Mouse (Mus musculus) small intestine, adult 2 months (tissue): ENCODE data around the gene Rab11fip3. TPM values are rescaled to one million over a fixed set of nuclear protein-coding genes. Genes with fewer than 3 reads are reported as not detected.

Source experiments
- H3K27ac ChIP-seq: fragments of 200-500 bp; 2 replicates; pipeline ENCODE4 v1.5.1; 2012; ENCODE audit warnings: low read depth, low read length, control low read depth, inconsistent platforms; ENCODE audit not compliant: insufficient read depth
- H3K27me3 ChIP-seq: fragments of 200-500 bp; 2 replicates; pipeline ENCODE4 v1.6.1; 2012; ENCODE audit warnings: mild to moderate bottlenecking, moderate library complexity, low read length, inconsistent platforms; ENCODE audit not compliant: control insufficient read depth, insufficient read depth
- H3K36me3 ChIP-seq: fragments of 200-500 bp; 2 replicates; pipeline ENCODE4 v1.6.1; 2012; ENCODE audit warnings: mild to moderate bottlenecking, low read length, control low read depth, inconsistent platforms; ENCODE audit not compliant: control insufficient read depth, insufficient read depth
- H3K4me1 ChIP-seq: fragments of 200-500 bp; 2 replicates; pipeline ENCODE4 v1.6.1; 2012; ENCODE audit warnings: low read length, inconsistent platforms, mixed read lengths; ENCODE audit not compliant: control insufficient read depth, insufficient read depth, insufficient read length
- H3K4me3 ChIP-seq: fragments of 200-500 bp; 2 replicates; pipeline ENCODE4 v1.5.1; 2012; ENCODE audit warnings: low read depth, mild to moderate bottlenecking, control low read depth, inconsistent platforms, low read length, moderate library complexity
- CTCF ChIP-seq: fragments of 200-500 bp; IDR thresholded peaks from 2 replicates; pipeline ENCODE4 v1.5.1; 2012; ENCODE audit warnings: low read depth, mild to moderate bottlenecking, control low read depth, inconsistent platforms, low read length, moderate library complexity, mixed read lengths; ENCODE audit not compliant: insufficient replicate concordance, insufficient read length; ENCODE audit errors: extremely low read depth
- POLR2A ChIP-seq: fragments of 200-500 bp; IDR thresholded peaks from 2 replicates; pipeline ENCODE4 v1.6.1; 2012; ENCODE audit warnings: low read depth, mild to moderate bottlenecking, control low read depth, inconsistent platforms, low read length, moderate library complexity
- WGBS: fragments of 180-500 bp; shearing (Covaris S2); methylation state at CpG from one replicate; pipeline ENCODE4 v1.1.7; 2018; 5-methylcytosine and 5-hydroxymethylcytosine counted together
- polyA plus RNA-seq: library from polyadenylated mRNA; depleted of rRNA; stranded (reverse); fragments of >200 nt; gene quantifications from 2 replicates; pipeline ENCODE4 v1.2.3, GENCODE M21; 2012

Gene Rab11fip3
- polyA plus RNA-seq, 1 experiment = 116 TPM

DNA sequence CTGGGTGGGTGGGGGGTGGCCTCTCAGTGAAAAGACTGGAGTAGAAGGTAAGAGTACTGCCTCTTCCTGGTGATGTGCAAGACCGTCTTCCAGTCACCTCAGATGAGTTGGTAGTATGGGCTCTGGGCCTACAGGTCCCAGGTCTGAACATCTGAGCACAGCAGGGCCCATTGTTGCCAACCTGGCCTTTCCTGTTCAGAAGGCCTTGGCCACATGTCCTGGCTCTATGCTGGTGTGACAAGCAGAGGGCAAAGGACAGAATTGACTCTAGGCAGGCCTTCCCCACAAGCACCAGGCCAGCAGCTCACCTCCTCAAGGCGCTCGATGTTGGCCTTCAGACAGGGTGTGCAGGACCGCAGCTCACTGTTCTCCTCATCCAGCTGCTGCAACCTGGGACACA, 77.1 kb downstream of the Rab11fip3 start:
- 91% methylated on average over 4 of the region's 4 CpGs for WGBS
- no peak for TF ChIP-seq CTCF
- no peak for TF ChIP-seq POLR2A
- H3K4me3 ChIP-seq = no peak overlapping the region
- H3K36me3 ChIP-seq = peaks cover 51% of the 10 kb centered on the region
- H3K27ac ChIP-seq = no peak overlapping the region
- no peaks in the 10 kb centered on the region for H3K27me3 ChIP-seq
- H3K4me1 ChIP-seq = no peaks in the 10 kb centered on the region

DNA sequence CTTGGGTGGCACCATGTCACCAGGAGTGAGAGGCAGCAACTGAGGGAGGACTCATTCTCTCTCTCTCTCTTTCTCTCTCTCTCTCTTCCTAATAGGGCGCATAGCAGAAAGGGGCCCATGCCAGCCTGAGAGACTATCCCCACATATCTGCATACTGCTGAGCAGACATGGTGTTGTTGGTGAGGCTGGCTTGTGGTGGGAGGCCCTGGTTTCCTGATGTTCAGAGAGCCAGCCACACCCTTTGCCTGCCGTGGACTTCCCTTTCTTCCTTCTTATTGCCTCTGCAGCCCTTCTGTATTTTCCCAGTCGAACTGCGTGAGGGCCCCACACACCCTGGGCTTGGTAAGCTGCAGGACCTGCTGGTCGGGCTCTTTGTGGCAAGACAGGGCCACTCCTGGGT, 79.0 kb downstream of the Rab11fip3 start:
- peaks cover 40% of the 10 kb centered on the region for H3K36me3 ChIP-seq
- no peak for TF ChIP-seq CTCF
- TF ChIP-seq POLR2A = no peak
- H3K27me3 ChIP-seq = no peaks in the 10 kb centered on the region
- 68% methylated on average over 5 of the region's 5 CpGs for WGBS
- H3K27ac ChIP-seq = no peak overlapping the region
- no peak overlapping the region for H3K4me3 ChIP-seq
- H3K4me1 ChIP-seq = no peaks in the 10 kb centered on the region

DNA sequence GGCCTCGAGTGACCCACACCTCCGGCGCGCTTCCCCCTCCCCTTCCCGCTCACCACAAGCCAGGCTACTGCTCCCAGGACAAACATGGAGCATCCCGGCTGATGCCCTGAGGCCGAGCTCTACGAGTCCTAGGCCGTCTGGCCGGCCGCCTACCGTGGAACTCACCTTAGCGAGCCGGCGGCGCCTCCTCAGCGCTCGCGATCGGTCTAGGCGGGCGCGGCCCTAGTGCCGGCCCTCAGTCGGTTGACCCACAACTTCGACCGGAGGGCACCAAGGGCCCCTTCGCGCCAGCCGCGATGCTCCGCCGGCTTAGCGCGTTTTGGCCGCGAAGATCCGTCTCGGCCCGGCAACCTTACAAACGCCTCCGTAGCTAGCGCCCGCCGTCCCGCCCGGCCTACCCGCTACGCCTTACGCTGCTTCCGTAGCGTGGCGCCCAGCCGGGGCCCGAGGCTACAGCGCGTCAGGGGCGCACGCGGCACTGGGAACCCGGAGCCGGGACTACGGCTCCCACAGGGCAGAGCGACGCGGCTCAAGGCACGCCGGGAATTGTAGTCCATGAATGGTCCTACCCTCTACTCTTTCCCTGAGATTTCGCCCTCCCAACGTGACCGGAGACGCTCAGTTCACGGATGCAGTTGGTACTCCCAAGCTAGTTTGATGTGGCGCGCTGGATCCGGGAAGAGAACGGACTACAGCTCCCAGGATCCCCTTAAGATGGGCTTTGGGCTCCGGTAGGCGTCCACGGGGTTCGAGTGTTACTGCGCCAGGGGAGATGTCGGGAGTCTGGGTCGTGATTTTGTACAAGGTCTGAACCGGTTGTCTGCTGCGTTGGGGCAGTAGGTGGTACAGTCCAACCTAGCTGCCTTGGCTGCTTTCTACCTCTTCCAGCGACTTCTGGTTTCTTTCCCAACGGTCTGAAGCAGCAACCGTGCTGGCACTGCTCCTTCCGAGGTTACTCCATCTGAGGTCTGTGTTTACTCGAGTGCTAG, 83.8 kb downstream of the Rab11fip3 start, which contains the start of gene Capn15:
Gene Capn15, minus strand, starts transcription at position 491 of the 989 bp plus-strand sequence.
- H3K36me3 ChIP-seq = peaks cover 11% of the 10 kb centered on the region
- H3K27me3 ChIP-seq = no peaks in the 10 kb centered on the region
- peak within 1 kb of the TSS; percentile 82 for H3K4me3 ChIP-seq
- H3K27ac ChIP-seq = peak within 1 kb of the TSS; percentile 74
- H3K4me1 ChIP-seq = peaks cover 30% of the 10 kb centered on the region
- TF ChIP-seq CTCF (no peak), POLR2A (peak; percentile 64; the same call in 1 of the 2 replicates)
- WGBS = under 1% methylated on average over 91 of the region's 91 CpGs

DNA sequence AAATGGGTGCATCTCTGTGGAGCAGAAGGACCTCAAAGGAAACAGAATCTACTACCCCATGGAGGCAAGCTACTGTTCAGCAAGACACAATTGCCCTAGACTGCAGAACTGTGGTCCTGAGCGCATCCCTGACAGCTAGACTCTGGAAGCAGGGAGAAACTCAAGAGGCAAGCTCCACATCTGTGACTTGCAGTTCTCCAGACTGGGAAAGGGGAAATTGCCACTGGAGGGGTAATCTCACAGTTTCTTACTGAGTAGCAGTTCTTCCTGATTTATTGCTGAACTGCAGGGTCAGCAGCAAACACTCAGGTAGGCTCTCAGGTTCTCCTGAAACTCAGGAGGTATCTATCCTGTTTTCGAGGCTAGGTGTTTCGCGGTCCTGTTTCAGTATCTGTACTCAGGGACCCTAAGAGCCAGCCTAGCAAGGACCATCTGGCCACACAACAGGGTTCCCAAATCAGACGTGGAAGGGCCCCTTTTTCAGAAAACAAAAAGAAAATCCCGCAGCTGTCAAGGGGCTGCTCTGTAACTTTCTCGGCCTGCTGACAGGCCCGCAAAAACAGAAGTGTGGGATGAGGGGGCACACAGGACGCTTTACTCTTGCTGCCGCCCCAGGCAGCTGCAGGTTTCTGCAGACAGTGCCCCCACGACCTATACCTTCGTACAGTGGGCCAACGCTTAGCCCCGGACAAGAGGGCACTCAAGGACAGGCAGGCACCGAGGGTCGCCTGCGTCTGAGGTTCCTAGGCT, 84.6 kb downstream of the Rab11fip3 start:
- H3K27ac ChIP-seq = peak overlapping the region; percentile 74
- TF ChIP-seq POLR2A (no peak), CTCF (no peak)
- H3K36me3 ChIP-seq = peaks cover 3% of the 10 kb centered on the region
- peak overlapping the region; percentile 82 for H3K4me3 ChIP-seq
- no peaks in the 10 kb centered on the region for H3K27me3 ChIP-seq
- H3K4me1 ChIP-seq = peaks cover 37% of the 10 kb centered on the region
- 5% methylated on average over 17 of the region's 17 CpGs for WGBS

DNA sequence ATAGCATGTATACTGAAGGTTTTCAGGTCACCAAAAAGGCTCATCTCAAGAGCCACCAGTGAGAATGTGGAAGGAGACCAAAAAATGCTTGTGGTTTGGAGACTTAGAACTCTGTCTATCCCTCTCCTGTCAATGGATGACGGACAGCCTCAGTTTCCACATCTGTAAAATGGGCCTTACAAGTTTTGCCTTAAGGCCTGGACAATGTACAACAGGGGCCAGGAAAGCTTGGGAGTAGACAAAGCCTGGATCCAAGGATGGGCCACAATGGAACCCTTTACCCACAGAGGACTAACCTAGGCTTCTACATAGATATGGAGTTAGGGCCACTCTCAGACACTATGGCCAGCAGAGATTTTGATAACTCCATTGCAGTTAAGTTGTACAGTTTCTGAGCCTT, 85.3 kb downstream of the Rab11fip3 start:
- Histone ChIP-seq H3K4me1 (peaks cover 42% of the 10 kb centered on the region), H3K27ac (peak overlapping the region; percentile 74; the same call in 1 of the 2 replicates), H3K4me3 (no peak overlapping the region), H3K27me3 (no peaks in the 10 kb centered on the region), H3K36me3 (no peaks in the 10 kb centered on the region)
- TF ChIP-seq POLR2A = no peak
- TF ChIP-seq CTCF = no peak
- 100% methylated on average over 1 of the region's 1 CpGs for WGBS

DNA sequence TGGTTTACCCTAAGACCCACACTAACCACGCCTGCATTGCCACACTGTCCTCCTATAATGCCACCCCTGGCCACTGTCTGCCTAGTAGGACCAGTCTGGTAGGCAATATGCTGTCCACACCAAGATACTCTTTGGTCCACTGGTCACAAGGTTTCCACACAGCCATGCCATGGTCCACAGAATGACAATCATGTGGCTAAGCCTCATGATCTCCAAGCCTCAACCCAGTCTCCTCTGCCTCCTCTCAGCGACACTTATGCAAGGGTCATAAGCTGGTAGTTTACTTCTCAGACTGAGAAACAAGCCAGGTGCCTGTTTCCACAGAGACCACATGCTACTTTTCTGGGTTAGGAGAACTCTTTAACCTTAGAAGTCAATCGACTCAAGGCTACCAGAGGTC, 86.4 kb downstream of the Rab11fip3 start:
- Histone ChIP-seq H3K36me3 (no peaks in the 10 kb centered on the region), H3K4me3 (no peak overlapping the region), H3K27me3 (no peaks in the 10 kb centered on the region), H3K4me1 (peaks cover 43% of the 10 kb centered on the region), H3K27ac (no peak overlapping the region)
- WGBS = 78% methylated on average over 3 of the region's 3 CpGs
- no peak for TF ChIP-seq POLR2A
- TF ChIP-seq CTCF = no peak

DNA sequence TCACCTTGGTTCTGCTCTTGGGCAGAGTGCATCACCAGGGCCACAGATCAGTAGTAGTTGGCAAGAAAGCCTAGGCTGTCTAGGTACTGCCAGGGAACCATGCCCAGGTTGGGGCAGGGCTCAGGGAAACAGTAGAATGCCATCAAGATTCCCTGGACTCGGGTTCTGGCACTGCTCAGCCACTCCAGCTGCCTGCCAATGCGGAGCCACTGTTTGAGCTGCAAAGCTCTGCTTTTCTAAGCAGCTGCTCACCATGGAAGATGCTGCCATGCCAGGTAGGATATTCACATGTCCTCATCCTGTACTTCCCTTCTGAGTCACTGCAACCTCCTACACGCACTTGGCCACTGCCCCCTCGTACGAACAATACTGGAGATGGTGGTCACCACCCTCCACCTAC, 88.5 kb downstream of the Rab11fip3 start:
- Histone ChIP-seq H3K4me3 (no peak overlapping the region), H3K27ac (peak overlapping the region; percentile 83), H3K36me3 (no peaks in the 10 kb centered on the region), H3K27me3 (no peaks in the 10 kb centered on the region), H3K4me1 (peaks cover 43% of the 10 kb centered on the region)
- WGBS = 54% methylated on average over 5 of the region's 5 CpGs
- TF ChIP-seq CTCF (no peak), POLR2A (no peak)
